Mouse (Mus musculus) G1E (cell line): Measurements from ENCODE around the gene Tns4.

Experiments
- CTCF ChIP-seq: IDR thresholded peaks from 2 replicates; pipeline ENCODE4 v1.5.1; 2012; ENCODE audit warnings: low read depth, low read length, inconsistent platforms, mixed read lengths
- GATA1 ChIP-seq: IDR thresholded peaks from 2 replicates; pipeline ENCODE4 v1.6.1; 2012; ENCODE audit warnings: borderline replicate concordance, low read length, inconsistent platforms, mixed read lengths
- POLR2AphosphoS5 ChIP-seq: IDR thresholded peaks from 2 replicates; pipeline ENCODE4 v1.6.1; 2012; ENCODE audit warnings: low read depth, low read length, inconsistent platforms; ENCODE audit not compliant: insufficient replicate concordance

DNA sequence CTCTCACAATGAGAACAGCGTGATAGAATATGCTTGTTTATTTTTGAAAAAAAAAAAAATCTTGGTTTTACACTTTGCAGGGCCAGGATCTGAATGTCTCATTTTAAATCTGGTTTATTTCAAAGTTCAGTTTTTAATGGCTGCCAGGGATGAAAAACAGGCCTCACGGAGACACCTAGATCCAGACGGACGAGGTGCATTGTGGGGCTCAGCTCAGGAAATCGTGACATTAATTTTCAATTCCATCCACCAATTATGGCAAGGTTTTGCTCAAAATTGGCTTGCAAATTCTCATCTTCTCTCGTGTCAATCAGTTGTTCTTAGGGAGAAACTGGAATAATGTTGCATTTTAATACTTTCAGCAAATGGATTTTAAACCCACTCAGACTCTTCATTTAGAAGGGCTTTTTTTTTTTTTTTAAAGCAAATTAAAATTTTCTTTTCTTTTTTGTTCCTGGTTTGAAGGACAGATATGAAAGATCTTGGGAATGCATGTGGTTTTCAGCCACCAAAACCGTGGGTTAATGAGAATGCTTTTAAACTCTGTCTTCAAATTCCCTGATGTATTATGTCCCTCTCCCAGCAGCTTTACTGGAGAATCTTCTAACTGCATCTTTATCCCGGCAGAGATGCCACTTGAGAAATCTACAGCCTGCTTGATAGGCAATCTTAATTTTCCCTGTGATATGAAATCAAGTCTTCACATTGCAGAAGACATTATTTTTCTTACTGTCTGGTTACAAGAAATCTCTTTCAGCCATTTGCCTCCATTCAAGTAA is 8.1 kb upstream of the Tns4 start:
- TF ChIP-seq CTCF (no peak), POLR2AphosphoS5 (no peak), GATA1 (no peak)
